Mouse (Mus musculus) kidney, adult 2 months (tissue): ENCODE data around the gene Smarcb1. TPM values are rescaled to one million over a fixed set of nuclear protein-coding genes. Genes with fewer than 3 reads are reported as not detected.
A peak's percentile ranks its signal among the peaks of the same experiment; 100 is the strongest.
"Not testable (repeated sequence)": the region's sequence is repeated elsewhere in the genome, so short reads cannot be mapped to it uniquely, and the experiment has no call there.

Experiments
- DNase-seq: peaks from one replicate; pipeline ENCODE4 v3.0.0; 2021
- H3K27ac ChIP-seq: fragments of 200-500 bp; 2 replicates; pipeline ENCODE4 v1.5.1; 2012; ENCODE audit warnings: low read depth, low read length, control low read depth, inconsistent platforms; ENCODE audit not compliant: insufficient read depth
- H3K27me3 ChIP-seq: fragments of 200-500 bp; replicated peaks from 2 replicates; pipeline ENCODE4 v1.6.1; 2012; ENCODE audit warnings: mild to moderate bottlenecking, moderate library complexity, low read length, inconsistent platforms; ENCODE audit not compliant: control insufficient read depth, insufficient read depth
- H3K36me3 ChIP-seq: fragments of 200-500 bp; 2 replicates; pipeline ENCODE4 v1.6.1; 2012; ENCODE audit warnings: mild to moderate bottlenecking, moderate library complexity, low read length, inconsistent platforms; ENCODE audit not compliant: control insufficient read depth, insufficient read depth
- H3K4me1 ChIP-seq: fragments of 200-500 bp; 2 replicates; pipeline ENCODE4 v1.6.1; 2011; ENCODE audit warnings: low read length; ENCODE audit not compliant: control insufficient read depth, insufficient read depth
- H3K4me3 ChIP-seq: fragments of 200-500 bp; 2 replicates; pipeline ENCODE4 v1.5.1; 2011; ENCODE audit warnings: mild to moderate bottlenecking, low read depth, low read length, control low read depth; ENCODE audit not compliant: insufficient read depth
- CTCF ChIP-seq: fragments of 200-500 bp; conservative IDR thresholded peaks from 2 replicates; pipeline ENCODE4 v1.5.1; 2011; ENCODE audit warnings: low read depth, mild to moderate bottlenecking, control low read depth, low read length, moderate library complexity, mixed read lengths; ENCODE audit not compliant: insufficient read depth, insufficient read length
- POLR2A ChIP-seq: fragments of 200-500 bp; IDR thresholded peaks from one replicate; pipeline ENCODE4 v1.6.1; 2011; ENCODE audit warnings: low read depth, low read length, control low read depth
- WGBS: fragments of 180-500 bp; shearing (Covaris S2); methylation state at CpG from one replicate; pipeline ENCODE4 v1.1.7; 2018; 5-methylcytosine and 5-hydroxymethylcytosine counted together
- polyA plus RNA-seq: library from polyadenylated mRNA; depleted of rRNA; stranded (reverse); fragments of >200 nt; gene quantifications from 2 replicates; pipeline ENCODE4 v1.2.3, GENCODE M21; 2012

Smarcb1 gene
- polyA plus RNA-seq, 1 experiment = 37.7 TPM

DNA sequence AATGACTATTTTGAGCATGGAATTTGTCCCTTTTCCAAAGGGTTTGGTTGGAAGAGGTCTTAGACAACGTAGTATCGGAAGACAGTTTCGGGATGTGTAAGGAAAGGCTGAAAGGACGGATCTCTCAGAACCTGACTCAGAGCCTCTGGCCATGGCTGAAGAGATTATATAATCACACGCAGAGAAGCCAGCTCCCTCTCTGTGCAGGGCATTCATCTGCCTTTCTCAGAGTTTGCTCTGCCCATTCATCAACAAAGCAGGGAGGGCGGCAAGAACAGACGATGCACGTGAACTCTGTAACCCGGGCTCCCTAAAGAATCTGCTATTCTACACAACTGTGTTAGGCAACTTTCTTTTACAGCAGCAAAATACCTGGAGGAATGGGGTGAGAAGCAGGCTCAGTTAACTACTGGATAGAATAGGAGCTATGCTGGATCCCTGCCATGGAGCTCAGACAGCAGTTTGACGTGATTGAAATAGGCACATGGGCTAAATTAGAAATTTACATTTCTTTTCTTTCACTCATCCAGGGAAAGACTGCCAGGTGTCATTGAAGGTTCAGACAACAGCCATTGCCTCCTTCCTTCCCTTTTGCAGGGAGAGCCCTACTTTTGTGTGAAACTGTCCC, 47.8 kb downstream of the Smarcb1 start:
- WGBS = 45% methylated on average over 10 of the region's 10 CpGs
- Histone ChIP-seq H3K4me3 (no peak overlapping the region), H3K27ac (no peak overlapping the region), H3K27me3 (no peaks in the 10 kb centered on the region), H3K36me3 (no peaks in the 10 kb centered on the region), H3K4me1 (peaks cover 9% of the 10 kb centered on the region; the same call in 1 of the 2 replicates)
- DNase-seq = no peak
- no peak for TF ChIP-seq POLR2A
- no peak for TF ChIP-seq CTCF

DNA sequence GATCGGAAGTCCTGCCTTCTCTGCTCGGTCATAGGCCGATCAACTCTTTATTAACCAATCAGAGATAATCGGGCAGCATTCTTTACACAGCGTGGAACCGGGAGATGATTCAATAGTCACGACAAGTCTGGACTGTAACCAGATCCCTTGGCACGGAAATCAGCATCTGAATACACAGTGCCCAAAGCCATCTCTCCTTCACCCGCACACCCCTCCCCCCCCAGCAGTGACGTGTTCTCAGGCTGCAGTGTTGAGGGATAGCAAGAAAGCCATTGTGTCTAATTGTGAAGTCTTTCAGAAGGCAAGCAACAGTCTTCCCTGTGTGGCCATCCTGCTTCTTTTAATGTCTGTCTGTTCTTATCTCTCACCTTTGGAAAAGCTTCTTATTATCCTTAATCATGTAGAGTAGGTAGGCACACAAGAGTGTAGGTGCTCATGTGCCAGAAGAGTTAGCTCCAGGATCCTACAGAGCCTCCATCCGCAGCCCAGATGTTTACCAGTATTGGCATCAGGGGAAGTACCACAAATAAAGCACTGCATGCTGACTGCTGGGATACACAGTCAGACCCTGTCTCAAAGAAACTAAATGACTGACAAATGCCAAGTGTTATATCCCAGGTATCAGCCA, 48.4 kb downstream of the Smarcb1 start:
- Histone ChIP-seq H3K27ac (no peak overlapping the region), H3K4me1 (peaks cover 9% of the 10 kb centered on the region; the same call in 1 of the 2 replicates), H3K36me3 (no peaks in the 10 kb centered on the region), H3K27me3 (no peaks in the 10 kb centered on the region), H3K4me3 (peak overlapping the region; percentile 46)
- TF ChIP-seq CTCF (no peak), POLR2A (no peak)
- 5% methylated on average over 11 of the region's 11 CpGs for WGBS
- DNase-seq = peak; percentile 79

DNA sequence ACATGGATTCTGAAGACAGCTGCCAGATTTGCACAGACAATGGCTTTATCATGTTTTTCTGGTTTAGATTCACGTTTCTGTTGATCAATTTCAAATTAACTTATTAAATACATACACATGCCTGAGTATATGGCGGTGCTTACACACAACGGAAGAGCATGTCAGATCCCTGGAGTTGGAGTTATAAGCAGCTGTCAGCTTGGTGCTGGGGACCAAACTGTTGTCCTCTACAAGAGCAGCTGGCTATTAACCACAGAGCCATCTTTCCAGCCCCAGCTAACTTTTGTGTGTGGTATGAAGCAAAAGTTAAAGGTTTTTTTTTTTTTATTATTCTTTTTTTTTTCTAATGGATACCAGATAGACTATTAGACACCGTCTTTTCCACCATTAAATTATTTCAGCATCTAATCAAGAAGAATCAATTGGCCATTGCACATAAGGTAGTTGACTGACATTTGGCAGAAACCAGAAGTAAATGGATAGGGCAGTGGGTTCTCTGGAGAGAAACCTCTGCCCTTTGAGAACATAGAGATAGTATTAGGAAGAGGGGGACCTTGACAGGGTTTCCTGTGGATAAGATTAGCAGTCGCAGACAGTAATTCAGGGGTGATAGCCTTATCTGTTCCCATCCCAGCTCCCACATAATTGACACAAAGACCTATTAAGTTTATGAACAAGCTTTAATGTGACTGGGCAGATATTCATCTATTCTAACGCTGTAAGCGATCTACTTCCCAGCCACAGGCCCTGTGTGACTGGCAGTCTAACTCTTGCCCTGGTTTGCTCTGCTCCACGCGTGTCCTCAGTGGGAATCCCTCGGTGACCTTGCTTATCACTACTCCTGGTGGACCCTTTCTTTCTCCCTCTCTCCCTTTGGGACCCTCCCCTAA, 49.1 kb downstream of the Smarcb1 start:
- H3K27ac ChIP-seq = no peak overlapping the region

DNA sequence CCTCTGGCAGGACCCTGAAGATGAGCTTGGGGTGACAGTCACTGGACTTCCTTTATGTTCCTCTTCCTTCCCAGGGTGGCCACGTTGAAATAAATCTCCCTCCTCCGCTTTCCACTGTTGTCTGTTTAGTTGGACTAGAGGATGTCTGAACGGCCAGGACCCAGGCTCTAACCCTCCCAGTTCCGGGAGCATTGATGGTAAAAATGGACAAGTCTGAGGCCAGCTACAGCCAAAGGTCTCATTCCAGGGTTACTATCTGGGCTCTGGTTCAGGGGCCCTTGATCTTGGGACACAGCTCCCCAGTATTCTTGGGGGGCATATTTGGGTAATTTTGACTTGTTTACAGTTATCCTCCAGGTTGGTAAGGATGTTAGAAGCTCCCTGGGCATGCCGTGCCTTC, 59.8 kb downstream of the Smarcb1 start:
- Histone ChIP-seq H3K27me3 (no peaks in the 10 kb centered on the region), H3K36me3 (no peaks in the 10 kb centered on the region), H3K4me1 (peaks cover 6% of the 10 kb centered on the region; the same call in 1 of the 2 replicates), H3K4me3 (no peak overlapping the region), H3K27ac (no peak overlapping the region)
- WGBS = 76% methylated on average over 5 of the region's 5 CpGs
- DNase-seq = no peak
- no peak for TF ChIP-seq CTCF
- TF ChIP-seq POLR2A = no peak

More for the DNA sequence above, 49.1 kb downstream of the Smarcb1 start:
- no peak for DNase-seq
- Histone ChIP-seq H3K27me3 (no peaks in the 10 kb centered on the region), H3K4me1 (peaks cover 9% of the 10 kb centered on the region; the same call in 1 of the 2 replicates), H3K36me3 (no peaks in the 10 kb centered on the region), H3K4me3 (peak overlapping the region; percentile 46)
- WGBS = 48% methylated on average over 10 of the region's 10 CpGs
- no peak for TF ChIP-seq POLR2A
- TF ChIP-seq CTCF = no peak

DNA sequence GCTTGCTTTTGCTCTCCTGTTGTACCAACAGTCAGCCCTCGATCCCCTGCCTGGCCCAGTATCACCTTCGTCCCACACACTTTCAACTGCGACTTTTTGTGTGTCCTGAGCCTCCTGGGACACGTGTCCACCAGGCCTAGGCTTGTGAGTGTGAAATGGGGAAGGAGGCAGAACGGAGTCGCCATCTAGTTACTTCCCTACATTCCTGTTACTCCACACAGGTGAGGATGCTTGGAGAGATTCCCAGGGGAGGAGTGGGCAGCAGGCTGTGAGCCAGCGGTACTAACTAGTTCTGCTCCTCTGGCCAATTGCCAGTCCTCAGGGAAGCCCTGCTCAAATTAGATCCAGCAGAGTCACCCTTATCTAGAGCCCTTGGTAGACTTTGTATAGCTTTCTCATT, 60.7 kb downstream of the Smarcb1 start:
- H3K27me3 ChIP-seq = no peaks in the 10 kb centered on the region
- H3K36me3 ChIP-seq = no peaks in the 10 kb centered on the region
- TF ChIP-seq POLR2A (no peak), CTCF (no peak)
- peaks cover 6% of the 10 kb centered on the region; the same call in 1 of the 2 replicates for H3K4me1 ChIP-seq
- no peak for DNase-seq
- 57% methylated on average over 7 of the region's 7 CpGs for WGBS
- no peak overlapping the region for H3K27ac ChIP-seq
- H3K4me3 ChIP-seq = no peak overlapping the region

DNA sequence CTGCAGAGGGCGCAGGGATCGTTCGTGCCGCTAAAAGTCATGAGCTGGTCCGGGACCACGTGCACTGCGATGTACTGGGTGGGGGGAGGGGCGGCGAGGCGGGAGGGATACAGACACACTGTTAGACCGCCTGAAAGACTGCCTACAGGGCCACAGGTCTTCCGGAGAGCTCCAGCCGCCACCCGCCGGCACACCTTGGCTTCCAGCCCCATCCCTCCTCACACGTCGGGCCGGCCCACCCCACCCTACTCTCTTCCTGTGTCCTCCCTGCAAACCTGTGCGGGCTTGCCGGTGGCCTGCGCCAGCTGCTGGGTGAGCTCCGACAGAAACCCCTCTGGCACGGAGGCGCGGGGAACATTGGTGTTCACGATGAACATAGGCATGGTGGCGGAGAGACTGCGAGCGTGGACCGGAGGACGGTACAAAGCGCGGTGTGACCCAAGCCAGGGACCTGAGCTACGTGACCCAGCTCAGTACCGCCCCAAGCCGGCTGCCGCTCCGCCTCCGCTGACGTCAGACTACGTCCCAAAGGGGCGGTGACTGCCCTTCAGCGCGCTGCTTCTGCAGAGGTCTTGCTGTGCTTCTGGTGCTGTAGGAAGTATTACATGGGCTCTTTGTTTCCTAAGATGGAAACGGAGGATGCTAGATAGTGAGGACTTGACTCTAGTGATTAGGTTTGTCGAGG, 61.5 kb downstream of the Smarcb1 start, which contains the start of gene Mif:
Gene Mif, minus strand, starts transcription at position 455 of the 685 bp plus-strand sequence.
- under 1% methylated on average over 46 of the region's 46 CpGs for WGBS
- H3K27me3 ChIP-seq, H3K36me3 ChIP-seq, H3K4me1 ChIP-seq: not testable (repeated sequence)
- H3K4me3 ChIP-seq = peak within 1 kb of the TSS; percentile 89
- DNase-seq = peak; percentile 91
- H3K27ac ChIP-seq = peak within 1 kb of the TSS; percentile 71
